Mouse (Mus musculus): ENCODE results near the gene Tmem131.
"Not testable (repeated sequence)": the region's sequence is repeated elsewhere in the genome, so short reads cannot be mapped to it uniquely, and the experiment has no call there.

Gene Tmem131

GRCm38 (mm10) chr1:36915200-36915580, 28.3 kb downstream of the Tmem131 start:
- DNase-seq: no peak

GRCm38 (mm10) chr1:36914455-36915199, 28.8 kb downstream of the Tmem131 start:
- DNase-seq: peak in 1 of 2 experiments; percentile 39

GRCm38 (mm10) chr1:36913806-36914205, 29.7 kb downstream of the Tmem131 start:
- DNase-seq: no peak

GRCm38 (mm10) chr1:36912239-36912638, 31.2 kb downstream of the Tmem131 start:
- no peak for DNase-seq

- DNase-seq: no peak
These were observed 31.9 kb downstream of the Tmem131 start for GRCm38 (mm10) chr1:36911603-36912002.

- no peak for DNase-seq
These were observed 33.1 kb downstream of the Tmem131 start for GRCm38 (mm10) chr1:36910397-36910796.

GRCm38 (mm10) chr1:36909965-36910364, 33.5 kb downstream of the Tmem131 start:
- not testable (repeated sequence) for DNase-seq

GRCm38 (mm10) chr1:36905216-36905615, 38.2 kb downstream of the Tmem131 start:
- no peak for DNase-seq

- no peak for DNase-seq
These were observed 39.0 kb downstream of the Tmem131 start for GRCm38 (mm10) chr1:36904489-36904888.

- no peak for DNase-seq
These were observed 39.4 kb downstream of the Tmem131 start for GRCm38 (mm10) chr1:36904084-36904451.

GRCm38 (mm10) chr1:36903376-36904083, 39.9 kb downstream of the Tmem131 start:
- no peak for DNase-seq

- no peak for DNase-seq
These were observed 40.7 kb downstream of the Tmem131 start for GRCm38 (mm10) chr1:36902533-36903315.

- no peak for DNase-seq
These were observed 43.8 kb downstream of the Tmem131 start for GRCm38 (mm10) chr1:36899622-36900021.

- no peak for DNase-seq
These were observed 47.0 kb downstream of the Tmem131 start for GRCm38 (mm10) chr1:36896423-36896822.

- peak; percentile 34 to 36 for DNase-seq
These were observed 48.0 kb downstream of the Tmem131 start for GRCm38 (mm10) chr1:36895452-36895851.

GRCm38 (mm10) chr1:36894136-36894535, 49.3 kb downstream of the Tmem131 start:
- no peak for DNase-seq

GRCm38 (mm10) chr1:36893720-36894119, 49.7 kb downstream of the Tmem131 start:
- not testable (repeated sequence) for DNase-seq

- DNase-seq: no peak
These were observed 50.3 kb downstream of the Tmem131 start for GRCm38 (mm10) chr1:36893146-36893545.

- DNase-seq: no peak
These were observed 51.0 kb downstream of the Tmem131 start for GRCm38 (mm10) chr1:36892461-36892860.

GRCm38 (mm10) chr1:36889016-36889415, 54.5 kb downstream of the Tmem131 start:
- DNase-seq: no peak

- DNase-seq: no peak
These were observed 56.3 kb downstream of the Tmem131 start for GRCm38 (mm10) chr1:36887172-36887571.

- no peak for DNase-seq
These were observed 57.0 kb downstream of the Tmem131 start for GRCm38 (mm10) chr1:36886489-36886888.

- DNase-seq: no peak
These were observed 58.9 kb downstream of the Tmem131 start for GRCm38 (mm10) chr1:36884536-36884935.

- DNase-seq: no peak
These were observed 59.7 kb downstream of the Tmem131 start for GRCm38 (mm10) chr1:36883805-36884204.

All from kidney, postnatal 4 days (tissue).